Mouse (Mus musculus) forebrain, embryonic 13.5 days (tissue): Measurements from ENCODE around the gene Tmem210. TPM values are rescaled to one million over a fixed set of nuclear protein-coding genes. Genes with fewer than 3 reads are reported as not detected.
A peak's percentile ranks its signal among the peaks of the same experiment; 100 is the strongest.

Experiments used
- ATAC-seq: fragments of 200-750 bp; cut with Nextera tagmentation; 2 replicates; pipeline ENCODE4 v1.8.0; 2017
- H3K27ac ChIP-seq: fragments of 300-500 bp; sonication (generic); 2 replicates; pipeline ENCODE4 v1.5.1; 2015; ENCODE audit warnings: inconsistent platforms, mild to moderate bottlenecking, moderate library complexity
- H3K27me3 ChIP-seq: fragments of 300-500 bp; sonication (generic); 2 replicates; pipeline ENCODE4 v1.6.1; 2015; ENCODE audit warnings: mild to moderate bottlenecking, inconsistent platforms
- H3K36me3 ChIP-seq: fragments of 300-500 bp; sonication (generic); 2 replicates; pipeline ENCODE4 v1.6.1; 2015; ENCODE audit warnings: mild to moderate bottlenecking, inconsistent platforms; ENCODE audit not compliant: poor library complexity, severe bottlenecking
- H3K4me1 ChIP-seq: fragments of 300-500 bp; sonication (generic); 2 replicates; pipeline ENCODE4 v1.6.1; 2015; ENCODE audit warnings: inconsistent platforms
- H3K4me2 ChIP-seq: fragments of 300-500 bp; sonication (generic); 2 replicates; pipeline ENCODE4 v1.6.1; 2015; ENCODE audit warnings: inconsistent platforms, mild to moderate bottlenecking, moderate library complexity
- H3K4me3 ChIP-seq: fragments of 300-500 bp; sonication (generic); 2 replicates; pipeline ENCODE4 v1.5.1; 2015; ENCODE audit warnings: mild to moderate bottlenecking, inconsistent platforms
- H3K9ac ChIP-seq: fragments of 300-500 bp; sonication (generic); 2 replicates; pipeline ENCODE4 v1.6.1; 2015; ENCODE audit warnings: mild to moderate bottlenecking, inconsistent platforms
- H3K9me3 ChIP-seq: fragments of 300-500 bp; sonication (generic); replicated peaks from 2 replicates; pipeline ENCODE4 v1.6.1; 2016; ENCODE audit warnings: inconsistent platforms
- WGBS: fragments of 180-500 bp; shearing (Covaris S2); methylation state at CpG from one replicate; pipeline ENCODE4 v1.1.7; 2015; 5-methylcytosine and 5-hydroxymethylcytosine counted together
- polyA plus RNA-seq: library from polyadenylated mRNA; unstranded; fragments of >200 nt; fragmentation: Nextera tagmentation; extraction: Ambion mirVana; gene quantifications from 2 replicates; pipeline ENCODE4 v1.2.1, GENCODE M21; 2015

The Tmem210 gene
- polyA plus RNA-seq, 1 experiment from 2014 or later = not detected

- Histone ChIP-seq H3K9ac (peak overlapping the region; percentile 67), H3K4me2 (peak overlapping the region; percentile 86), H3K36me3 (no peaks in the 10 kb centered on the region), H3K4me1 (peaks cover 6% of the 10 kb centered on the region), H3K9me3 (no peaks in the 10 kb centered on the region), H3K27ac (no peak overlapping the region), H3K4me3 (peak overlapping the region; percentile 54), H3K27me3 (peaks cover 72% of the 10 kb centered on the region)
- 48% methylated on average over 14 of the region's 14 CpGs for WGBS
- ATAC-seq = no peak
Measured at GRCm38 (mm10) chr2:25305587-25306359, 17.8 kb downstream of the Tmem210 start.

GRCm38 (mm10) chr2:25310180-25310579 is 22.2 kb downstream of the Tmem210 start:
- H3K4me3 ChIP-seq = no peak overlapping the region
- 54% methylated on average over 10 of the region's 10 CpGs for WGBS
- ATAC-seq = no peak

GRCm38 (mm10) chr2:25310969-25311368 is 23.0 kb downstream of the Tmem210 start:
- Histone ChIP-seq H3K36me3 (no peaks in the 10 kb centered on the region), H3K9me3 (no peaks in the 10 kb centered on the region), H3K4me1 (no peaks in the 10 kb centered on the region), H3K27me3 (peaks cover 98% of the 10 kb centered on the region), H3K9ac (no peak overlapping the region), H3K27ac (no peak overlapping the region), H3K4me2 (no peak overlapping the region), H3K4me3 (no peak overlapping the region)
- WGBS = 2% methylated on average over 22 of the region's 22 CpGs
- no peak for ATAC-seq

More at GRCm38 (mm10) chr2:25310180-25310579, 22.2 kb downstream of the Tmem210 start:
- Histone ChIP-seq H3K4me2 (no peak overlapping the region), H3K4me1 (no peaks in the 10 kb centered on the region), H3K27me3 (peaks cover 96% of the 10 kb centered on the region), H3K36me3 (no peaks in the 10 kb centered on the region), H3K9ac (no peak overlapping the region), H3K27ac (no peak overlapping the region), H3K9me3 (no peaks in the 10 kb centered on the region)

GRCm38 (mm10) chr2:25311491-25311891 is 23.5 kb downstream of the Tmem210 start:
- Histone ChIP-seq H3K27ac (no peak overlapping the region), H3K9me3 (no peaks in the 10 kb centered on the region), H3K4me2 (no peak overlapping the region), H3K4me3 (no peak overlapping the region), H3K4me1 (no peaks in the 10 kb centered on the region), H3K9ac (no peak overlapping the region), H3K36me3 (no peaks in the 10 kb centered on the region), H3K27me3 (peaks cover 98% of the 10 kb centered on the region)
- ATAC-seq = no peak
- WGBS = 6% methylated on average over 11 of the region's 11 CpGs

GRCm38 (mm10) chr2:25318119-25318966 is 30.4 kb downstream of the Tmem210 start:
- Histone ChIP-seq H3K27ac (no peak overlapping the region), H3K27me3 (peaks cover 89% of the 10 kb centered on the region), H3K36me3 (no peaks in the 10 kb centered on the region), H3K4me3 (peak overlapping the region; percentile 43), H3K4me2 (peak overlapping the region; percentile 60), H3K9ac (peak overlapping the region; percentile 58), H3K4me1 (peaks cover 3% of the 10 kb centered on the region; the same call in 1 of the 2 replicates), H3K9me3 (no peaks in the 10 kb centered on the region)
- WGBS = 7% methylated on average over 31 of the region's 31 CpGs
- peak; percentile 65 for ATAC-seq

GRCm38 (mm10) chr2:25318971-25319773 is 31.2 kb downstream of the Tmem210 start, which contains the start of gene Grin1:
TSS of gene Grin1 (minus strand) at chr2:25319187.
- WGBS = 10% methylated on average over 58 of the region's 58 CpGs
- Histone ChIP-seq H3K9me3 (no peaks in the 10 kb centered on the region), H3K27ac (no peak within 1 kb of the TSS), H3K4me1 (peaks cover 3% of the 10 kb centered on the region; the same call in 1 of the 2 replicates), H3K36me3 (no peaks in the 10 kb centered on the region), H3K27me3 (peaks cover 81% of the 10 kb centered on the region), H3K4me2 (peak within 1 kb of the TSS; percentile 60), H3K9ac (peak within 1 kb of the TSS; percentile 58), H3K4me3 (peak within 1 kb of the TSS; percentile 43)
- peak; percentile 86 for ATAC-seq

GRCm38 (mm10) chr2:25320084-25320483 is 32.1 kb downstream of the Tmem210 start:
- Histone ChIP-seq H3K4me3 (no peak overlapping the region), H3K4me2 (no peak overlapping the region), H3K27me3 (peaks cover 75% of the 10 kb centered on the region), H3K4me1 (peaks cover 3% of the 10 kb centered on the region; the same call in 1 of the 2 replicates), H3K9me3 (no peaks in the 10 kb centered on the region), H3K27ac (no peak overlapping the region), H3K9ac (no peak overlapping the region), H3K36me3 (no peaks in the 10 kb centered on the region)
- WGBS = 44% methylated on average over 2 of the region's 2 CpGs
- ATAC-seq = no peak

GRCm38 (mm10) chr2:25326036-25326435 is 38.1 kb downstream of the Tmem210 start:
- 75% methylated on average over 2 of the region's 2 CpGs for WGBS
- H3K4me1 ChIP-seq = peaks cover under 1% of the 10 kb centered on the region; the same call in 1 of the 2 replicates
- no peak for ATAC-seq
- no peak overlapping the region for H3K4me3 ChIP-seq
- H3K9ac ChIP-seq = no peak overlapping the region
- no peak overlapping the region for H3K27ac ChIP-seq
- no peaks in the 10 kb centered on the region for H3K9me3 ChIP-seq
- H3K4me2 ChIP-seq = no peak overlapping the region
- H3K27me3 ChIP-seq = peaks cover 17% of the 10 kb centered on the region
- no peaks in the 10 kb centered on the region for H3K36me3 ChIP-seq

GRCm38 (mm10) chr2:25328440-25328839 is 40.5 kb downstream of the Tmem210 start:
- Histone ChIP-seq H3K27ac (no peak overlapping the region), H3K36me3 (no peaks in the 10 kb centered on the region), H3K4me2 (no peak overlapping the region), H3K4me3 (no peak overlapping the region), H3K9me3 (no peaks in the 10 kb centered on the region), H3K4me1 (peaks cover 15% of the 10 kb centered on the region), H3K27me3 (0 out of 2 replicates have a peak, but pooled peaks cover 3% of the 10 kb centered on the region), H3K9ac (no peak overlapping the region)
- 33% methylated on average over 7 of the region's 7 CpGs for WGBS
- ATAC-seq = no peak

- H3K36me3 ChIP-seq = peaks cover 27% of the 10 kb centered on the region
- ATAC-seq = no peak
- peak overlapping the region; percentile 92 for H3K9ac ChIP-seq
- no peaks in the 10 kb centered on the region for H3K27me3 ChIP-seq
- H3K9me3 ChIP-seq = no peaks in the 10 kb centered on the region
- no peak overlapping the region for H3K27ac ChIP-seq
- peaks cover 21% of the 10 kb centered on the region for H3K4me1 ChIP-seq
- H3K4me3 ChIP-seq = peak overlapping the region; percentile 90
- H3K4me2 ChIP-seq = peak overlapping the region; percentile 97
- WGBS = 63% methylated on average over 9 of the region's 9 CpGs
Measured at GRCm38 (mm10) chr2:25331470-25331869, 43.5 kb downstream of the Tmem210 start.

- peaks cover 21% of the 10 kb centered on the region for H3K4me1 ChIP-seq
- WGBS = under 1% methylated on average over 78 of the region's 78 CpGs
- H3K36me3 ChIP-seq = peaks cover 37% of the 10 kb centered on the region
- no peaks in the 10 kb centered on the region for H3K9me3 ChIP-seq
- ATAC-seq = peak; percentile 98
- H3K27ac ChIP-seq = peak within 1 kb of the TSS; percentile 83
- H3K4me2 ChIP-seq = peak within 1 kb of the TSS; percentile 97
- peak within 1 kb of the TSS; percentile 90 for H3K4me3 ChIP-seq
- peak within 1 kb of the TSS; percentile 92 for H3K9ac ChIP-seq
- H3K27me3 ChIP-seq = no peaks in the 10 kb centered on the region
Measured at GRCm38 (mm10) chr2:25332286-25333160, 44.6 kb downstream of the Tmem210 start, which contains the start of gene Man1b1. TSS of gene Man1b1 (plus strand) at chr2:25332338.
